Mouse (Mus musculus): ENCODE results near the gene Emc7. TPM values are rescaled to one million over a fixed set of nuclear protein-coding genes. Genes with fewer than 3 reads are reported as not detected.
A peak's percentile ranks its signal among the peaks of the same experiment; 100 is the strongest.

Emc7 gene
- total and polyA plus RNA-seq, 2 experiments from 2014 or later, result 7.0 to 22.7 TPM

DNA sequence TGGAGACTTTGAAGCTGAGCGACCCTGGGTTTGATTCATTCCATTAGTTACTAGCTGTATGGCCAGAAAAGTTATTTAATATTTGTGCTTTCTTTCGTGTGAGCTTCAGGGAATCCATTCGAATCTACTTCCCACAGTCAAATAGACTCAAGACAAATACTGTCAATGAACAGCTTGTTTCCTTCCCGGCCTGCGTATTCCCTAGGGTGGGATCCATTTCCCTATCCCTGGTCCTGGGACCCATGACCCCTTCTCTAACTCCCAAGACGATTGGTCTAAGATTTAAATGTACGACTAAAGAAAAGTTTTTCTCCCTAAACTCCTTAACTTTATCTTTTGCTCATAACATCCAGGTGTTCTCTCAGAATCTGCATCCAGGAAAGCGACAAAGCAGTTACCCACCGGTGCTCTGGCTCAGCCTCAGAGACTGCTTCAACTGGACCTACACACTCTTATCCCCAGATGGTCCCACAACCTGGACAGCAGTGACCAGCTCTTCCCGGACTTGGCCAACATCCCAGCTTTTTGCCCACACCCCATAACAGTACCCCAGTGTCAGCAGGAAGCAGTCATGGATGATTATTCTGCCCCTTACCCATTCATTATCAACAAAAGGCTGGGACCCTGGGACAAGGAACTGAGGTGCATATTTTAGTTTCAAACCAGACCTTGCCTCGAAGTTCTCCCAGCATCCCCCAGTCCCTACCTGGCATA is 35.8 kb downstream of the Emc7 start:
- Histone ChIP-seq H3K9ac (replicated peaks; ENCODE audit: low read depth, low read length) (no peak overlapping the region), H3K27me3 (ENCODE audit: control insufficient read depth, insufficient read depth, low read length) (no peaks in the 10 kb centered on the region), H3K4me1 (ENCODE audit: control insufficient read depth, insufficient read depth) (peaks cover 17% of the 10 kb centered on the region; the same call in 1 of the 2 replicates), H3K36me3 (replicated peaks; ENCODE audit: control insufficient read depth, insufficient read depth, low read length) (no peaks in the 10 kb centered on the region), H3K27ac (ENCODE audit: low read depth) (no peak overlapping the region), H3K9me3 (replicated peaks; ENCODE audit: control insufficient read depth, low read length) (no peaks in the 10 kb centered on the region), H3K4me2 (ENCODE audit: low read depth, low read length) (no peak overlapping the region), H3K4me3 (ENCODE audit: low read depth, low read length) (no peak overlapping the region)
- WGBS, result 78% methylated on average over 11 of the region's 11 CpGs
- ATAC-seq (ENCODE audit: insufficient read depth, low read depth), result no peak
- DNase-seq (ENCODE audit: low spot score), result no peak
- no peak for TF ChIP-seq EP300 (IDR thresholded peaks at IDR 0.05; ENCODE audit: low read depth)
- no peak for TF ChIP-seq CTCF (IDR thresholded peaks at IDR 0.05; ENCODE audit: low read depth)

DNA sequence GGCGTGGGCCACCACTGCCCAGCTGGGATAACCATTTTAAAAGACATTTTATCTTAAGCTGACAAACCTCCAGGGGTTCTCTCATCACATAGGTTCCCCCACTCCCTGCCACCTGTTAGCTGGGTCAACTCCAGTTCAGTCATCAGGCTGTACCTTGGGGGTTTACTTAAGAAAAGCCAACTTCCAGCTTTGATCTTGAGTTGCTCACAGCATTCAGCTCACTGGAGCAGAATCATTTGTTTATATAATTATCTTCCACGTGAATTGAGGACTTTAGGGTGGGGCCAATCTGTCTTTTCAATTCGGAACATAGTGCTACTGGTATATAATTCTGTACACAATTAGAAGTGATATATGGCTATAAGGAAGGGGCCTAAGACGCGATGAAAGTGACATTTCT is 36.8 kb downstream of the Emc7 start:
- Histone ChIP-seq H3K4me2 (ENCODE audit: low read depth, low read length) (no peak overlapping the region; the same call in 1 of the 2 replicates), H3K9ac (replicated peaks; ENCODE audit: low read depth, low read length) (no peak overlapping the region), H3K4me1 (ENCODE audit: control insufficient read depth, insufficient read depth) (peaks cover 17% of the 10 kb centered on the region; the same call in 1 of the 2 replicates), H3K27ac (ENCODE audit: low read depth) (no peak overlapping the region), H3K9me3 (replicated peaks; ENCODE audit: control insufficient read depth, low read length) (no peaks in the 10 kb centered on the region), H3K27me3 (ENCODE audit: control insufficient read depth, insufficient read depth, low read length) (no peaks in the 10 kb centered on the region), H3K4me3 (ENCODE audit: low read depth, low read length) (no peak overlapping the region), H3K36me3 (replicated peaks; ENCODE audit: control insufficient read depth, insufficient read depth, low read length) (no peaks in the 10 kb centered on the region)
- WGBS, result 81% methylated on average over 5 of the region's 5 CpGs
- TF ChIP-seq CTCF (IDR thresholded peaks at IDR 0.05; ENCODE audit: low read depth) (no peak), EP300 (IDR thresholded peaks at IDR 0.05; ENCODE audit: low read depth) (no peak)
- ATAC-seq (ENCODE audit: insufficient read depth, low read depth), result no peak
- DNase-seq (ENCODE audit: low spot score), result no peak

DNA sequence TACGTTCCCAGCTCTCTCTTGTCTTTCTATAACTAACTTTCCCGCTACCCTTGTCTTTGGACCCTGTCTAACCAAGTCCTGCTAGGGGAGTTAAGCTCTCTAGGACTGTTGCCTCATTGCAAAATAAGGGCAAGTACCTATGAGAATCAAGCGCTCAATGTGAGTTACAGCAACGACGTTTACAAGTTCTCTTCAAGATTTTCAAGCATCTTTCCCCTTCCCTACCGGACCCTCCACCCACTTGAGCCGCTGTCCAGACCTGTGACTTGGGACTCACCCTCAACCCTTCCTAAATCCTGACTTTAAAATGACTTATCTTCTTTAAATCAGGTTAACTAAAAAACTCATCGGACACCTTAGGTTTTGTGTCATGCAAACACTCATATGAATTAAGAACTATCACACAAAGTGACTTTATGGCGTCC is 37.6 kb downstream of the Emc7 start:
- peak overlapping the region; percentile 73 for H3K4me3 ChIP-seq (ENCODE audit: low read depth, low read length)
- no peaks in the 10 kb centered on the region for H3K36me3 ChIP-seq (replicated peaks; ENCODE audit: control insufficient read depth, insufficient read depth, low read length)
- H3K4me1 ChIP-seq (ENCODE audit: control insufficient read depth, insufficient read depth), result peaks cover 17% of the 10 kb centered on the region; the same call in 1 of the 2 replicates
- H3K4me2 ChIP-seq (ENCODE audit: low read depth, low read length), result peak overlapping the region; percentile 83
- no peaks in the 10 kb centered on the region for H3K9me3 ChIP-seq (replicated peaks; ENCODE audit: control insufficient read depth, low read length)
- no peak for ATAC-seq (ENCODE audit: insufficient read depth, low read depth)
- no peak for TF ChIP-seq EP300 (IDR thresholded peaks at IDR 0.05; ENCODE audit: low read depth)
- no peak for TF ChIP-seq CTCF (IDR thresholded peaks at IDR 0.05; ENCODE audit: low read depth)
- H3K27ac ChIP-seq (ENCODE audit: low read depth), result peak overlapping the region; percentile 98
- DNase-seq (ENCODE audit: low spot score), result peak; percentile 43
- no peaks in the 10 kb centered on the region for H3K27me3 ChIP-seq (ENCODE audit: control insufficient read depth, insufficient read depth, low read length)
- WGBS, result 7% methylated on average over 9 of the region's 9 CpGs
- peak overlapping the region; percentile 92 for H3K9ac ChIP-seq (replicated peaks; ENCODE audit: low read depth, low read length)

DNA sequence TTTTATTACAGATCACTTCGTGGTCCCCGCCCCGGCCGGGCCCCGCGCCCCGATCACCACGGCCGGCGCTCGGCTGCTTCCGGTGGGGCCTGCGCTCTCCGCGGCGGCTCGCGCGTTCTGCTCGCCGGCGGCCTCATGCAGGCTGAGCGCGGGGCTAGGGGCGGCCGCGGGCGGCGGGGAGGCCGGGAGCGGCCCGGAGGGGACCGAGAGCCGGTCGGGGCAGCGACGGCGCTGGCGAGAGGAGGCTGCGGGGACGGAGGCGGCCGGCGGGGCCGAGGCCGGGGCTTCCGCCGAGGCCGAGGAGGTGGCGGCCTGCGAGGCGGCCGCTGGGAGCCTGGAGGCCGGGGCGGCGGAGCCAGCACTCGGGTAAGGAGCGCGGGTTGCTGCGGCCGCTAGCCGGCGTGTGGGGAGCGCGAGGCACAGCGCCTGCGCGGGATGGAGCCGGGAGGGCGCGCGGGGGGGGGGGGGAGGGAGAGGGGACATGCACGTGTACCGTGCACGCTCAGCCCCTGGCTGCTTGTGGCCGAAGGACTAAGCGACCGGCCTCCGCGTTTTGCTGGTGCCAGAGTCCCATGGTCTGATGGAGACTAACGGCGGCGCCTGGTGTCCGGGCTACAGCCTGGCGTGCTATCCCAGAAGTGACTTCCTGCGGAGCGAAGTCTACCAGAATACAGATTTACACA is 38.2 kb downstream of the Emc7 start, which contains the start of gene Aven:
Gene Aven (plus strand): TSS at position 109 of the 683 bp plus-strand sequence.
- Histone ChIP-seq H3K27ac (ENCODE audit: low read depth) (peak within 1 kb of the TSS; percentile 98), H3K9me3 (replicated peaks; ENCODE audit: control insufficient read depth, low read length) (no peaks in the 10 kb centered on the region), H3K4me2 (ENCODE audit: low read depth, low read length) (peak within 1 kb of the TSS; percentile 83), H3K9ac (replicated peaks; ENCODE audit: low read depth, low read length) (peak within 1 kb of the TSS; percentile 92), H3K4me3 (ENCODE audit: low read depth, low read length) (peak within 1 kb of the TSS; percentile 73), H3K27me3 (ENCODE audit: control insufficient read depth, insufficient read depth, low read length) (no peaks in the 10 kb centered on the region), H3K4me1 (ENCODE audit: control insufficient read depth, insufficient read depth) (peaks cover 18% of the 10 kb centered on the region; the same call in 1 of the 2 replicates), H3K36me3 (replicated peaks; ENCODE audit: control insufficient read depth, insufficient read depth, low read length) (no peaks in the 10 kb centered on the region)
- TF ChIP-seq EP300 (IDR thresholded peaks at IDR 0.05; ENCODE audit: low read depth), result no peak
- TF ChIP-seq CTCF (IDR thresholded peaks at IDR 0.05; ENCODE audit: low read depth), result no peak
- ATAC-seq (ENCODE audit: insufficient read depth, low read depth) (peak; percentile 96), DNase-seq (ENCODE audit: low spot score) (peak; percentile 86)
- WGBS, result 1% methylated on average over 67 of the region's 87 CpGs

DNA sequence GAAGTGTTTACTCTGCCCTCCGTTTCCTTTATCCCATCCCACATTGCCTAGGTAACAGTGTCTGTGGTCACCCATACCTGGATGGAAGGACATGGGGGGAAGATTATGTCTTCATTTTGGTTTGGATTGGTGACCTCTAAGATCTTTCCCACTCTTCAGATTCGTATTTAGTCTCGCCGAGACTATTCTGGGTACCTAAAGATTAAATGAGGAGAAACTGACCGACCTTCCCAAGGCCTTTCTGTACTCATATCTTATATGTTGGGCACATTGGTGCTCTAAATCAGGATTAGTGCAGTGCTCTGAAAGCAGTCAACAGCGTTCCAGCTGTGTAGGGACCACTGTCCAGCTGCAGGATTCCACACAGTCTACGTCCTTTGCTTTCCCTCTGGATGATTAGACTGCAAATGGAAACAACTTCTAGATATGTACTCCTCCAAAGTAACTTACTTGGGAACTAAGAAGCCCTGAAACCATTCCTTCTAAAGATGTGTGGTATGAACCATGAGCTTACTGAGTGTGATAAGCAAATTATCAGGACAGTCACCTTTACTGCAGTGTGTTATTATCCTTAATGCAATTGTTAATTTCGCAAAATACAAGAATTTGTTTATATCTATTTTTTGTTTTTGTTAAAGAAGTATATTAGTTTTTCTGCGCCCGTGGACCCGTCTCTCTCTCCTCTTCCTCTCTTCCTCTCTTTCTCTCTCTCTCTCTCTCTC is 38.9 kb downstream of the Emc7 start:
- no peaks in the 10 kb centered on the region for H3K36me3 ChIP-seq (replicated peaks; ENCODE audit: control insufficient read depth, insufficient read depth, low read length)
- H3K27ac ChIP-seq (ENCODE audit: low read depth), result peak overlapping the region; percentile 98
- peak overlapping the region; percentile 83 for H3K4me2 ChIP-seq (ENCODE audit: low read depth, low read length)
- H3K4me3 ChIP-seq (ENCODE audit: low read depth, low read length), result peak overlapping the region; percentile 73
- WGBS, result 37% methylated on average over 11 of the region's 11 CpGs
- H3K4me1 ChIP-seq (ENCODE audit: control insufficient read depth, insufficient read depth), result peaks cover 21% of the 10 kb centered on the region; the same call in 1 of the 2 replicates
- H3K9me3 ChIP-seq (replicated peaks; ENCODE audit: control insufficient read depth, low read length), result no peaks in the 10 kb centered on the region
- TF ChIP-seq CTCF (IDR thresholded peaks at IDR 0.05; ENCODE audit: low read depth) (no peak), EP300 (IDR thresholded peaks at IDR 0.05; ENCODE audit: low read depth) (no peak)
- H3K9ac ChIP-seq (replicated peaks; ENCODE audit: low read depth, low read length), result peak overlapping the region; percentile 92
- no peaks in the 10 kb centered on the region for H3K27me3 ChIP-seq (ENCODE audit: control insufficient read depth, insufficient read depth, low read length)
- ATAC-seq (ENCODE audit: insufficient read depth, low read depth) (peak; percentile 3; the same call in 1 of the 2 replicates), DNase-seq (ENCODE audit: low spot score) (peak; percentile 21)
